Mouse (Mus musculus): ENCODE measurements around the gene Denr.

Denr gene

DNA sequence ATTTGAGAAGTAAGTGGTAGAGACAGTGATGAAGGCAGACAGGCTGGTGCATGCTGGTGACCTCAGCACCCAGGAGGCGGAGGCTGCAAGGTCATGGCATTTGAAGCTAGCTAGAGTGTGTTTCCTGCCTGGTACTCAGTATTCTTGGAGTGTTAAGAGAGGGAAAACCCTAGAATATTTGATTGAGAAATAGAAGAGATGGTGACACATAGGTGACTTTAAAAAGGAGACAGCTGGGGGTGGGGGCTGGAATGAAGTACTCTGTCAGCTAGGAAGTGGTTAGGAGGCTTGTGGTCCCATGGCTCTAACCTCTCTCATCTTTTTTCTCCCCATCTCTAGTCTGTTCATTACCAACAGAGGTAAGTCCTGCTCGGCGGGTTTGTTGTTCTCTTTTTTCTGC lies 7.9 kb downstream of the Denr start:
- DNase-seq: no peak

DNA sequence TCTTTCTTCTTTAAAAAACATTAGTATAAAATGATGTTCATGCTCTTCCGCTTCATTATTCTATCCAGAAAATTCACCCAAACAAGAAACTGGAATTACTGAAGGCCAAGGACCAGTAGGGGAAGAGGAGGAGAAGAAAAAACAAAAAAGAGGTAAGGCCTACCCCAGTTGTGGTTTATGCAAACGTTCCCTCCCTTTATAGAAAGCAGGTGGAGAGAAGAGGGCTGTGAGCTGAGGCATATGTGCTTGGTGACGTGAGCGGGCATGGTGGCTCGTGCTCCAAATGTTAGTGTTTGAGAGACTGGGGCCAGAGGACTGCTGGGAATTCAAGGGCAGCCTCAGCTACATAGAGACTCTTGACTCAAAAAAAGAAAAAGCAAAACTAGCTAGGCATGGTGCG lies 15.1 kb downstream of the Denr start:
- no peak for DNase-seq

DNA sequence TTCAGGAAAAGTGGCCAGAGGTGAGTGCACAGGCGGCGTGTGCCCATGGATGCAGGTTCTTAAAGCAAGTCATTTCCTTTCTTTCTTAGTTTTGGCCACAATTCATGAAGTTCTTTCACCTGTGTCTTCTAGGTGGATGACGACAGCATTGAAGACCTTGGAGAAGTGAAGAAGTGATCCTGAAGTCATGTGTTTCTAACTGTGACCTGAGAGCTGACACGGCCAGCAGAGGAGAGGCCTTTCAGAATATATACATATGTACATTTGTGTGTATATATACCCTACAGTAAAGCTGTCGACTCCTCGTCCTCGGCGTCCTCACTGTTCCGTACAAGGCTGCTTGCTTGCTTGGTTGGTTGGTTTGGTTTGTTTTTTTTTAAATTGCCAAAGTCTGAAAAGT lies 20.1 kb downstream of the Denr start, which contains the start of gene Gm43518:
Gm43518 (plus strand) TSS at position 301 of the 400 bp plus-strand sequence.
- DNase-seq: no peak

DNA sequence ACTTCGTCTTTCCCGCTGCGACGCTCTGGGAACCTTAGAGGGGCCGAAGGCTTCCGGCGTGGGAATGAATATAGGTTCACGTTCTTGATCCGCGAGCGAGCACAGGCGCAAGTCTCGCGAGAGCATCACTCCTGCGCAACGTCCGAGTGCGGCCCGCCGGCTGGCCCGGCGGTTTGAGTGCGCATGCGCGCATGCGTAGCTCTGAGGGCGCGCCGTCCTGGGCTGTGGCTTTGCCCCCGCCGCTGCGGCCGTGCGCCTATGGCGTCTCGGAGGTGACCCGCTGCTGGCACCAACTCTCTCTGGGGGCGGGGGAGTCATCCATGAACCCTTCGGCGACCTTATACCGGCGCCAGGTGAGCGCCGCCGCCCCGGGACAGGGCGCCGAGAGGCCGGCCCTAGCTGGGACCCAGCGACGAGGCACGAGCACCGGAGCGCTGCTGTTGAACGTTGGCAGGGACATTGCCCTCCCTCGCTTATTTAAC lies 23.6 kb downstream of the Denr start, which contains the start of gene Ccdc62:
Ccdc62 (plus strand) TSS at position 172 of the 482 bp plus-strand sequence.
- DNase-seq: peak; percentile 95 to 98

DNA sequence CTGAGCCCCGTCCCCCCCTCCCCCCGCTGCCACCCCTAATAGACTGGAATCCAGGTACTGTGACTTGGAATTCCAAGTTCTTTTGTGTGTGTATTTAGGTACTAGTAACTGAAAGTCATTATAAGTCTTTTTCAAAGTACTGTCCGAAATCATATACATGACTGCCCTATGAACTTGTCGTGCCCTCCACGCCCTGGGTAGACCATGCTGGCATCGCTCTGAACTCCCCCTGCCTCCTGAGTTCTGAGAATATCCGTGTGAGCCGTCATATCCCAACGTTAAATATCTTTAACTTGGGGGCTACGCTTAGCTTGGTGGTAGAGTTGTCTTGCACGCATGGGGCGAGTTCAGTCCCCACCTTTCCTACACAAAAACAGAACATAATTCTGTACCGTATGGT lies 24.2 kb downstream of the Denr start:
- no peak for DNase-seq

DNA sequence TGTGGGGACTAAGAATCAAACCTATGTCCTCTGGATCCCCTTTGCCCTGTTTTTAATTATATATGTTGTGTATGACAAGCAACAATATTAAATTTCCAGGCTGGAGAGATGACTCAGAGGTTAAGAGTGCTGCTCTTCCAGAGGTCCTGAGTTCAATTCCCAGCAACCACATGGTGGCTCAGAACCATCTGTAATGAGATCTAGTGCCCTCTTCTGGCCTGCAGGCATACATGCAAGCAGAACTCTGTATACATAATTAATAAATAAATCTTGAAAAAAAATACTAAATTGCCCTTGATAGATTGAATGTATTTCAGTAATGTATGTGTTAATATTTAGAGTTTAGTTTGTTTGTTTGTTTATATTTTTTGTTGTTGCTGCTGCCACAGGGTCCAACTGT lies 26.0 kb downstream of the Denr start:
- DNase-seq: no peak

DNA sequence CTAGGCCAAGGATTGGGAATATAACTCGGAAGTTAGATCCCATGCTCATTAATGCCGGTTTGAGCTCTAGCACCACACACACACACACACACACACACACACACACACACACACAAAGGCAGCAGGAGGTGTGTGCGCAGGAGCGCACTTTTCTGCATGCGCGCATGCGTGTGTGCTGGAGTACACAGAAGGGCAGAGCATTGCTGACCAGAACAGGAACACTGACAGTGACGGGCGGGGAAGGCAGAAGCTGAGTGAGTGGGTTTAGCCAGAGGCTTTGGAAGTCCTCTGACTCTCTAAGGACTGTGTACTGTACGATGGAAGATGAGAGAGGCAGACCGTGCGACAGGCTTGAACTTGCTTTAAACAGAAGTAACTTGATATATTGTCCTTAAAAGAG lies 26.6 kb downstream of the Denr start:
- DNase-seq: no peak

DNA sequence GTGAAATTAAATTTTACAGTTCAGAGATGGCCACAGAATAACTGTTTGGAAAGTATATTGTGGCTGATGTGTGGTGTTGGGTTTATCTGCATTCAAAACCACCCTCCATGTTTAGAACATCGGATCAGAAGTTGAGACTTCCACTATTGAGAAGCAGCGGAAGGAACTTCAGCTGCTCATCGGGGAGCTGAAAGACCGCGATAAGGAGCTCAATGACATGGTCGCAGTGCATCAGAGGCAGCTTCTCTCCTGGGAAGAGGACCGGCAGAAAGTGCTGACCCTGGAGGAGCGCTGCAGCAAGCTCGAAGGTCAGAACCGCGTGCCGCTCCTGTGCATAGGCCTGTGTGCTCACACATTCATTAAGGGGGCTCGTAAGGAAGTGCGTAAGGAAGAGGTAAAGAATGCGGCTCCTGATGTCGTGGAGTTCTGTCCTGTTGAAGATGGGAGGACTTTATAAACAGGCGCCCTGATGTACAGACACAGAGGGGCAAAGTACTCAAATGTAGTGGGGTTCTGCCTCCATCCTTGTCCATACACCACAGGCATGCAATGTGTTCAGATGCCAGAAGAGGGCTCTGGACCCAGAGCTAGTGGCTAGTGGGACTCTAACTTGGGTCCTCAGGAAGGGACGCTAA lies 27.1 kb downstream of the Denr start:
- peak; percentile 13 to 54 for DNase-seq

DNA sequence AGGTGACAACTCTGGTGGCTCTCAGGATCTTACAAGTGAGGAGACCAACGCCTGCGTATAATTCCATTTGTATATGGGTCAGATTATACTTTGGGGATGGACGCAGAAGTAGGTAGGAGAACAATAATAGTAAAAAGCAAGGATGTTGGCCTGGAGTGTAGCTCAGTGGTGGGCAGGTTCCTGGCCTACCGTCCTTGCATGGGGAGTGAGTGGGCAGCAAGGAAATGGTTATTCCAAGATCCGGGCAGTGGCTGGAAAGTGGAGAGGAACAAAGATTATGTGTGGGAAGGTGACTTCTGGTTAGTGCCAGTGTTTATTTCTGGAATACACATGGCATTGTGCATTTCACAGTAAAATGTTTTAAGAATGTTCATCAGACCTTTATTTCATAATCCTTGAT lies 29.0 kb downstream of the Denr start:
- DNase-seq: no peak

GRCm38 (mm10) chr5:123938479-123938878 lies 31.5 kb downstream of the Denr start:
- no peak for DNase-seq

DNA sequence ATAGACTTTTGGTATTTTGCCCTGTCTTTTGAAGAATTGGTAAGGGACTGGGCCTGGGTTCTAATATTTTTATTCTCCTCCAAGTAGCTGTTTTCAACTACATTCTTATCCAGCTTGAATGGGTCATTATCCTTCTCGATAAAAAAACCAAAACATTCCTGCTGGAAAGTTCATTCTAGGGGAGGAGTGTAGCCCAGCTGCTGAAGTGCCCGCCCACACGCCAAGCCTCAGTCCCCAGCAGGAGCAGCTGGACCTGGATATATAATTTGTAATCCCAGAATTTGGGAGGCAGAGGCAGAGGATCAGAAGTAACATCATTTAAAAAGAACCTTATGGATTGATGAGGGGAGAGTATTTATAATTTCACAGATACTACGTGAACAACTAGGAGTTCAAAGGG lies 39.6 kb downstream of the Denr start:
- DNase-seq: no peak

GRCm38 (mm10) chr5:123947041-123947761 lies 40.2 kb downstream of the Denr start:
- peak in 1 of 2 experiments; percentile 52 for DNase-seq

DNA sequence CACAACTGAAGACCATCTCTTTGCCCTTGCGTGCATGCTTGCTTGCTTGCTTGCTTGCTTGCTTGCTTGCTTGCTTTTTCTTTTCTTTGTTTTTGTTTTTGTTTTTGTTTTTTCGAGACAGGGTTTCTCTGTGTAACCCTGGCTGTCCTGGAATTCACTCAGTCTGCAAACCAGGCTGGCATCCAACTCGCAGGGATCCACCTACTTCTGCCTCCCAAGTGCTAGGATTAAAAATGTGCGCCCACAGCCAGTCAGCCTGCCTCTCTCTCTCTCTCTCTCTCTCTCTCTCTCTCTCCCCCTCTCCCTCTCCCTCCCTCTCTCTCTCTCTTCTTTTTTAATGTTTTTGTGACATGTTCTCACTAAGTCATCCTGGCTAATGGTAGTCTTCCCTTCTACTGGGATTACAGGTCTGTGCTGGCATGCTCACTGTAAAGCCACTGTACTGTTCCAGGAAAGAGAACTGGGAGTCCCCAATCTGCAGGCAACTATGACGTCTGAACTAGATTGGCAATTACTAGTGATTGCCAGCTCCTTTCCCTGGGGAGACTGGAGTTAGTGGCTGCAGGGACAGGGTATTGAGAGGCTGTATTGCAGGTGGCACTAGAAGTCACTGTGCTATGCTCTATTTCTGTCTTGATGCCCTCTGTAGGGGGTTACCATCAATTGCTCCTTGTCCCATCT lies 45.5 kb downstream of the Denr start:
- no peak for DNase-seq

- DNase-seq: no peak
Measured at GRCm38 (mm10) chr5:123957213-123957612, 50.2 kb downstream of the Denr start.

DNA sequence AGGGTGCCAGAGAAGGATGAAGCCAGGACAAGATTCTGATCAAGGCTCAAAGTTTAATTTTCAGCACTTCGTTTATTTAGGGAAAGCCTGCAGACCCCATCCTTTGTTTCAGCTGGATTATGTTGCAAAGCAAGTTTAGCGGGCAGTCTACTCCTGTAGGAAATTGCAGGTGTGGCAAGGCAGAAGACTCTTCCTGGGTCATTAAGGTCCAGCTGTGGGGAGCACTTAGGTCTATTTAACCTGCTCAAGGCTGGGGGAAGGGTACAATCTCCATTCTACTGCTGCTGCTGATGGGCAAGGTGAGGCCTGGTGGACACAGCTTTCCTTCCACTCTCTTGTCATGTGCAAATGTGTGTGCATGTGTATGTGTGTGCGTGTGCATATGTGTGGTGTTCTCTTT lies 52.0 kb downstream of the Denr start:
- DNase-seq: no peak

DNA sequence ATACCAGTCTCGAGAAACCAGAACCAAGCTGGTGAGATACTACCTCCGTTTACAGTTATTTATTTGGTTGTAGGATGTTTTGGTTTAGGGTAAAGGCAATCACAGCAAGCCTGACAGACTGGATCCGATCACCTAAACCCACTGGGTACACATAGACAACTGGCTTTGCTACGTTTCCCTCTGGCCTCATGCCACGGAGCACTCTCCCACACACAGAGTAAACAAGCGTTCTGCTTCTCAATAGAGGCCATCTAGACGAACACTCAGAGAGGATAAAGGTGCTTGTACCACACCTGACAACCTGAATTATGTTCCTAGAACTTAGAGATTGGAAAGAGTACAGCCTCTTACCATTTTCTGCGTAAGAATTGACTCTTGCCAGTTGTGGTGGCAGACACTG lies 53.2 kb downstream of the Denr start:
- DNase-seq: no peak

GRCm38 (mm10) chr5:123961046-123961445 lies 54.1 kb downstream of the Denr start:
- DNase-seq: no peak

GRCm38 (mm10) chr5:123964208-123964607 lies 57.2 kb downstream of the Denr start:
- no peak for DNase-seq

DNA sequence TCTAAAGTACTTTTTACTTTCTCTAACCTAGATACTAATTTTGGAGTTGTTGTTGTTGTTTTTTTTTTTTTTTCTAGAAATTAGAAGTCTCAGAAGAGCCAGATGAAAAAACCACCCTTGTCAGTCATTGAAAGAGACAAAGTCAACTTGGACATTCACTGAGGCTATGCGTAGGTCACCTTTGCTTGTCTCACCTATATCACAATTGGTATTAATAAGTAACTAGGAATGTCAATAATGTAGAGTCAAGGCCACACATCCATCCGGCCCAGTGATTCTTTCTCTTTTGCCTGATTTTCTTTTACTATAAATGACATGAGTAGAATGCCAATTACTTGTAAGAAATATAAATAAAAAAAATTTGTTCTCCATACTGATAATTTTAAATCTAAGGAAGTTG lies 59.8 kb downstream of the Denr start:
- no peak for DNase-seq

- DNase-seq: no peak
Measured at GRCm38 (mm10) chr5:123968468-123968867, 61.5 kb downstream of the Denr start.

DNA sequence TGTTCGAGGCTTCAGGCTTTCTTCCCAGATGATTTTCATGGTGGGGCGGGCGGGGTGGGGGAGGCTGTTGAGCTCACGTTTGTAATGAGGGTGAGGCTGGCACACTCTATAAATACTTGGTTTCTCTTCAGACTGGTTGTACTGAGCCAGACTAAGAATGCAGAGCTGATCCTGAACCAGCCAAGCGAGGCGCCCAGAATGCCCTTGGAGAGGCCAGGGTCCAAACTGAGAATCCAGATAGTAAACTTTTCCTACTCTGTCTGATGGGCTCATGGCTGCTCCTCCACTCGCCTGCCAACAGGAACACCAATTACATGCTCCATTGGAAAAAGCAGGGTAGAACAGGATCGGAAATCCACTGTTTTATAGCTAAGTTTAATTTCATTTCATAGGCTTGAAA lies 62.2 kb downstream of the Denr start:
- peak; percentile 75 to 82 for DNase-seq

GRCm38 (mm10) chr5:123970576-123970975 lies 63.6 kb downstream of the Denr start:
- DNase-seq: no peak

DNA sequence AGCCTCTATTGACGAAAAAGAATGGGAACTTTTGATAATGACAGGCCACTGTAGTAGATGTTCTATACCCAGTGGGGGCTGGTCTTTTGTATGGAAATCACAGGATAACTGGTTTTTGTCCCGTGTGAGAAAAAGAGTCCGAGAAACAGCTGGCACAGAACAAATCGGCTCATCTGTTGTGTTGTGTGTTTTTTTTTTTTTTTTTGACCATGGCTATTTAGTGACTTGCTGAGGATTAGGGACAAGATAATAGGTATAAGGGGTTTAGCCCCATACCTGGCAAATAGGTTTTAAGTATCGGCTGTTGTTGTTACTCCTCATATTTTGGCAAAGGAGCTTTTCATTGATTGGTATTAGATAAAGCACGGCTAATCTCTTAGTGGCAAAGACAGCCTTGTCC lies 65.5 kb downstream of the Denr start:
- DNase-seq: no peak
